Comparison of ENCODE assay signal across 8 mouse cellular contexts in the genomic region with DNA sequence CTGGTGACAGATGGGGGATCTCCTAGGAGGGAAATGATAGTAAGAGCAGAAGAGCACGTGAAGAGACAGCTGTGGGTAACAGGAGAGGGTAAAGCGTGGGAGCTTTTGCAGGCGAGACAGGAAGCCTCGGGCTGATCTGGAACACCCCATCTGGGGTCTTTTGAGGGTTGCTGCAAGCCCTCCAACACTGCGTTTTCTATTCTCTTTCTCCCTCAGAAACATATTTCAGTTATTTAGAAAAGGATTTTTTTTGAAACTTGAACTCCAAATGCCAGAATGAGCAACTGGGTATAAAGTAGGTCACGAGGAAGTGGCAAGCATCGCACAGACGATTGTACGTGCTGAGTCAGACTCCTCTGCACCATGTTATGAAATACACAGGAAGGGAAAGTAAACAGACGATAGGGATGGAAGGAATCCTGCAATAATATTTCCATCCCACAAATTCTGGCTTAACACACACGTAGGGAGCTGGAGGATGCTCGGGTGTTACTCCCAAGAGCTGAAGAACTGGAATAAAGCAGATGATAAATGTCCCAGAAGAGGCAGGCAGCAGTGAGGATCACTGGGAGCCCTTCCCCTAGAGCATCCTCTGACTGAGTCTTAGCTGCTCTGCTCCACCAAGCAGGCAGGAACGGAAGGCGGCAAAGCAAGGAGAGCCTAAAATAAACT.
DNase-seq lines count a peak whose midpoint lies in the region; ATAC-seq lines count a peak whose summit lies in the region.

No protein-coding gene starts in this region.

- H3K9me3 ChIP-seq in liver, embryonic 16.5 days (replicated peaks; ENCODE audit: control insufficient read depth, low read length): no peaks in the 10 kb centered on the region
- no peaks in the 10 kb centered on the region for H3K9me3 ChIP-seq in liver, embryonic 12.5 days (replicated peaks)

- peak; percentile 51; the same call in 1 of the 2 replicates for ATAC-seq in liver, embryonic 16.5 days (ENCODE audit: low read depth)
- no peak for ATAC-seq in liver, embryonic 12.5 days

- H3K27me3 ChIP-seq in liver, embryonic 16.5 days (ENCODE audit: control insufficient read depth, insufficient read depth, low read depth, low read length): no peaks in the 10 kb centered on the region
- H3K27me3 ChIP-seq in liver, embryonic 12.5 days (replicated peaks): 0 out of 2 replicates have a peak, but pooled peaks cover 2% of the 10 kb centered on the region

- peak; percentile 66 for DNase-seq in adrenal gland, postnatal 14 days
- no peak for DNase-seq in adrenal gland, postnatal 10 days
- peak; percentile 62 to 64 for DNase-seq in cerebellum, adult 18-20 months
- DNase-seq in induced T-regulatory cell, adult 2 months (ENCODE audit: low read depth): peak; percentile 70
- DNase-seq in c-Kit-positive CD71-positive TER-119-positive erythroid progenitor cells, embryonic 14.5 days (ENCODE audit: low spot score): no peak

- no peak overlapping the region for H3K4me2 ChIP-seq in liver, embryonic 16.5 days (ENCODE audit: low read depth, low read length)
- H3K4me2 ChIP-seq in liver, embryonic 12.5 days: no peak overlapping the region

- H3K9ac ChIP-seq in liver, embryonic 16.5 days (ENCODE audit: low read depth, low read length): no peak overlapping the region
- H3K9ac ChIP-seq in liver, embryonic 12.5 days: no peak overlapping the region

- no peaks in the 10 kb centered on the region for H3K36me3 ChIP-seq in liver, embryonic 16.5 days (ENCODE audit: control insufficient read depth, insufficient read depth)
- no peaks in the 10 kb centered on the region for H3K36me3 ChIP-seq in liver, embryonic 12.5 days
- no peaks in the 10 kb centered on the region for H3K36me3 ChIP-seq in macrophage (ENCODE audit: inconsistent target)

- 35% methylated on average over 14 of the region's 14 CpGs for WGBS in liver, embryonic 16.5 days (ENCODE audit: insufficient replicate concordance)
- 40% methylated on average over 14 of the region's 14 CpGs for WGBS in liver, embryonic 12.5 days (ENCODE audit: insufficient replicate concordance)
- 5% methylated on average over 14 of the region's 14 CpGs for WGBS in macrophage (ENCODE audit: missing documents)

- no peak overlapping the region for H3K4me3 ChIP-seq in liver, embryonic 16.5 days (ENCODE audit: low read depth, low read length)
- H3K4me3 ChIP-seq in liver, embryonic 12.5 days: no peak overlapping the region
- no peak overlapping the region for H3K4me3 ChIP-seq in macrophage (ENCODE audit: inconsistent target)

- H3K4me1 ChIP-seq in liver, embryonic 16.5 days (ENCODE audit: control insufficient read depth, low read depth, low read length): peaks cover 8% of the 10 kb centered on the region
- H3K4me1 ChIP-seq in liver, embryonic 12.5 days: peaks cover 15% of the 10 kb centered on the region; the same call in 1 of the 2 replicates

- no peaks in the 10 kb centered on the region for H3K79me2 ChIP-seq in macrophage (ENCODE audit: inconsistent target)

- H3K27ac ChIP-seq in liver, embryonic 16.5 days (ENCODE audit: low read length): peak overlapping the region; percentile 46
- H3K27ac ChIP-seq in liver, embryonic 12.5 days: no peak overlapping the region
- H3K27ac ChIP-seq in macrophage: peak overlapping the region; percentile 96

Comparison
In these comparisons a context has a peak if more than half of its experiments do, and no peak if none do; other contexts are left out.
1. DNase-seq: peak in adrenal gland, postnatal 14 days (single experiment), cerebellum, adult 18-20 months (2 of 2) and induced T-regulatory cell, adult 2 months (single experiment); none in adrenal gland, postnatal 10 days (single experiment) and c-Kit-positive CD71-positive TER-119-positive erythroid progenitor cells, embryonic 14.5 days (single experiment).